In genomic region chr10:122715856-122716255, GRCm38 (mm10) we compare ENCODE assay signal across 14 mouse cellular contexts. TPM values are rescaled to one million over a fixed set of nuclear protein-coding genes. Genes with fewer than 3 reads are reported as not detected.
DNase-seq lines count a peak whose midpoint lies in the region; ATAC-seq lines count a peak whose summit lies in the region.
"Had no signal": no experiment of that assay in that cellular context is flagged by ENCODE, and none has a peak within 500 bp of the region (broad histone marks: within the 10 kb centered on the region; RNA-seq: fewer than 3 reads in every experiment).

No protein-coding gene starts in this region.

- ATAC-seq in forebrain, embryonic 13.5 days, result peak; percentile 52; the same call in 1 of the 2 replicates
- no peak; the same call in 1 of the 2 replicates for ATAC-seq in forebrain, embryonic 12.5 days (ENCODE audit: low FRiP score)
- no peak for ATAC-seq in liver, embryonic 12.5 days
- ATAC-seq: activated CD4-positive, CD25-positive, alpha-beta regulatory T cell, adult 4 months; intestine, embryonic 15.5 days; lung, postnatal 0 days had no signal

- peak overlapping the region; percentile 37 for H3K27ac ChIP-seq in forebrain, embryonic 13.5 days
- no peak overlapping the region for H3K27ac ChIP-seq in forebrain, embryonic 12.5 days
- no peak overlapping the region for H3K27ac ChIP-seq in liver, embryonic 12.5 days
- H3K27ac ChIP-seq: heart, embryonic 13.5 days; intestine, embryonic 15.5 days had no signal

- no peak overlapping the region for H3K9ac ChIP-seq in forebrain, embryonic 13.5 days
- no peak overlapping the region for H3K9ac ChIP-seq in forebrain, embryonic 12.5 days
- H3K9ac ChIP-seq in liver, embryonic 12.5 days, result no peak overlapping the region
- H3K9ac ChIP-seq: heart, embryonic 13.5 days; intestine, embryonic 15.5 days had no signal

- no peak overlapping the region for H3K4me3 ChIP-seq in forebrain, embryonic 13.5 days
- H3K4me3 ChIP-seq in forebrain, embryonic 12.5 days (replicated peaks), result no peak overlapping the region
- H3K4me3 ChIP-seq in liver, embryonic 12.5 days, result no peak overlapping the region
- H3K4me3 ChIP-seq: heart, embryonic 13.5 days; intestine, embryonic 15.5 days; myocyte had no signal

- 0 out of 2 replicates have a peak, but pooled peaks cover 3% of the 10 kb centered on the region for H3K27me3 ChIP-seq in forebrain, embryonic 13.5 days
- H3K27me3 ChIP-seq in forebrain, embryonic 12.5 days, result no peaks in the 10 kb centered on the region
- no peaks in the 10 kb centered on the region for H3K27me3 ChIP-seq in liver, embryonic 12.5 days (replicated peaks)
- H3K27me3 ChIP-seq: heart, embryonic 13.5 days; intestine, embryonic 15.5 days had no signal

- H3K4me1 ChIP-seq in forebrain, embryonic 13.5 days, result peaks cover 49% of the 10 kb centered on the region
- H3K4me1 ChIP-seq in forebrain, embryonic 12.5 days, result peaks cover 47% of the 10 kb centered on the region
- no peaks in the 10 kb centered on the region for H3K4me1 ChIP-seq in liver, embryonic 12.5 days
- H3K4me1 ChIP-seq: intestine, embryonic 15.5 days had no signal

- no peaks in the 10 kb centered on the region for H3K9me3 ChIP-seq in forebrain, embryonic 13.5 days (replicated peaks)
- no peaks in the 10 kb centered on the region for H3K9me3 ChIP-seq in forebrain, embryonic 12.5 days
- no peaks in the 10 kb centered on the region for H3K9me3 ChIP-seq in liver, embryonic 12.5 days (replicated peaks)
- H3K9me3 ChIP-seq: heart, embryonic 13.5 days; intestine, embryonic 15.5 days had no signal

- peak overlapping the region; percentile 24; the same call in 1 of the 2 replicates for H3K4me2 ChIP-seq in forebrain, embryonic 13.5 days
- no peak overlapping the region for H3K4me2 ChIP-seq in forebrain, embryonic 12.5 days
- H3K4me2 ChIP-seq in liver, embryonic 12.5 days, result no peak overlapping the region
- H3K4me2 ChIP-seq: heart, embryonic 13.5 days; intestine, embryonic 15.5 days had no signal

- WGBS in forebrain, embryonic 13.5 days, result 40% methylated on average over 12 of the region's 12 CpGs
- 58% methylated on average over 12 of the region's 12 CpGs for WGBS in forebrain, embryonic 12.5 days
- WGBS in liver, embryonic 12.5 days (ENCODE audit: insufficient replicate concordance), result 75% methylated on average over 12 of the region's 12 CpGs

- peak; percentile 42 for DNase-seq in right cerebral cortex, adult 18-20 months
- DNase-seq in right cerebral cortex, postnatal 14 days, result no peak
- peak; percentile 43 to 48 for DNase-seq in left cerebral cortex, adult 9 months (ENCODE audit: low spot score in 2 of 2)
- no peak for DNase-seq in kidney, postnatal 4 days
- DNase-seq in spleen, postnatal 10 days (ENCODE audit: low spot score in 2 of 2), result no peak
- DNase-seq: thymus, postnatal 4 days had no signal

- H3K36me3 ChIP-seq in forebrain, embryonic 13.5 days (ENCODE audit: poor library complexity, severe bottlenecking), result no peaks in the 10 kb centered on the region
- H3K36me3 ChIP-seq in forebrain, embryonic 12.5 days (replicated peaks), result no peaks in the 10 kb centered on the region
- no peaks in the 10 kb centered on the region for H3K36me3 ChIP-seq in liver, embryonic 12.5 days
- H3K36me3 ChIP-seq: heart, embryonic 13.5 days; intestine, embryonic 15.5 days had no signal

RNA-seq across cellular contexts. Expression of gene Ppm1h, which starts 37.3 kb away (rescaled TPM):
- 6.5 and 7.0 TPM in 2 replicates for polyA plus RNA-seq in forebrain, embryonic 13.5 days (2015; fragmentation: Nextera tagmentation; extraction: Ambion mirVana)
- polyA plus RNA-seq in forebrain, embryonic 12.5 days (2016; fragmentation: Nextera tagmentation; extraction: Ambion mirVana), result 4.0 and 5.1 TPM in 2 replicates
- 1.6 TPM in 2 replicates for polyA plus RNA-seq in liver, embryonic 12.5 days (2016; fragmentation: Nextera tagmentation; extraction: Ambion mirVana)

Comparison
In these comparisons a context has a peak if more than half of its experiments do, and no peak if none do; other contexts are left out.
1. DNase-seq: peak in right cerebral cortex, adult 18-20 months (single experiment) and left cerebral cortex, adult 9 months (2 of 2); none in right cerebral cortex, postnatal 14 days (single experiment), kidney, postnatal 4 days (0 of 2) and spleen, postnatal 10 days (0 of 2).